ENCODE assay signal across 9 mouse cellular contexts in the genomic region with DNA sequence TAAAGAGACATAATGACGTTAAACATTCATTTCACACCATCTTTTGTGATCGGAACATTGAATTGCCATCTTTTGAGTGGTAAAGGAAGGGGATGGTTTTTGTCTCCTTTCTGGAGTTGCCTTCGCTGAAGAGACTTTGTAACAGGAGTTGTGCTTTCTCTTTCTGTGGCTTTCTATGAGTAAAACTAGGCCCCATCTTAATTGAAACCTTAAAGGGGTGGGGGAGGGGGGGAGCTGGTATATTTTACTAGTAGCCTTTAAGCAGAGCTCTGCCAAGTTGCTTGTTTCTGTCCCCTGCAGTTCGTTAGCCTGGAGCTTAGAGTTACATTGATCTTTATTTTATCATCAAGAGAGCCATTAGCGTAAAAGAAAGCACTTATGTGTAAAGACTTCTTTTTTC. TPM values are rescaled to one million over a fixed set of nuclear protein-coding genes. Genes with fewer than 3 reads are reported as not detected.
DNase-seq lines count a peak whose midpoint lies in the region; ATAC-seq and TF ChIP-seq lines count a peak whose summit lies in the region.
"Had no signal": no experiment of that assay in that cellular context is flagged by ENCODE, and none has a peak within 500 bp of the region (broad histone marks: within the 10 kb centered on the region; RNA-seq: fewer than 3 reads in every experiment).

No protein-coding gene starts in this region.

- H3K27me3 ChIP-seq in heart, embryonic 12.5 days (replicated peaks): no peaks in the 10 kb centered on the region
- no peaks in the 10 kb centered on the region for H3K27me3 ChIP-seq in ES-Bruce4 (ENCODE audit: control insufficient read depth, insufficient read depth, low read length, poor library complexity, severe bottlenecking)
- H3K27me3 ChIP-seq in hindbrain, embryonic 11.5 days (ENCODE audit: control insufficient read depth, insufficient read depth, low read length): no peaks in the 10 kb centered on the region
- H3K27me3 ChIP-seq in midbrain, embryonic 10.5 days (ENCODE audit: low read depth, poor library complexity, severe bottlenecking): no peaks in the 10 kb centered on the region

- peak overlapping the region; percentile 70 for H3K4me2 ChIP-seq in heart, embryonic 12.5 days
- H3K4me2 ChIP-seq in hindbrain, embryonic 11.5 days (replicated peaks; ENCODE audit: low read depth, low read length): peak overlapping the region; percentile 28

- WGBS in heart, embryonic 12.5 days: 20% methylated on average over 5 of the region's 5 CpGs
- 23% methylated on average over 5 of the region's 5 CpGs for WGBS in hindbrain, embryonic 11.5 days
- WGBS in midbrain, embryonic 10.5 days: 18% methylated on average over 5 of the region's 5 CpGs

- H3K4me3 ChIP-seq in heart, embryonic 12.5 days: peak overlapping the region; percentile 40
- no peak overlapping the region for H3K4me3 ChIP-seq in ES-Bruce4 (ENCODE audit: low read depth, low read length)
- no peak overlapping the region for H3K4me3 ChIP-seq in hindbrain, embryonic 11.5 days (ENCODE audit: low read depth, low read length)
- H3K4me3 ChIP-seq in midbrain, embryonic 10.5 days: peak overlapping the region; percentile 91

- peak overlapping the region; percentile 68 for H3K27ac ChIP-seq in heart, embryonic 12.5 days (ENCODE audit: poor library complexity, severe bottlenecking)
- no peak overlapping the region for H3K27ac ChIP-seq in ES-Bruce4 (ENCODE audit: insufficient read depth, low read length)
- no peak overlapping the region for H3K27ac ChIP-seq in hindbrain, embryonic 11.5 days (ENCODE audit: low read depth, low read length)
- no peak overlapping the region for H3K27ac ChIP-seq in midbrain, embryonic 10.5 days (replicated peaks)

- no peak for DNase-seq in heart, postnatal 10 days
- peak; percentile 19 for DNase-seq in hindbrain, embryonic 11.5 days (ENCODE audit: low spot score)
- no peak for DNase-seq in midbrain, embryonic 10.5 days (ENCODE audit: low spot score)
- DNase-seq in thymus, adult 18-20 months: no peak
- no peak for DNase-seq in frontal cortex, adult 2 months (ENCODE audit: extremely low spot score in 1 of 2, low spot score in 1 of 2)
- no peak for DNase-seq in testis, postnatal 14 days (ENCODE audit: low spot score)
- DNase-seq: cerebellum, postnatal 10 days had no signal

- no peak for ATAC-seq in heart, embryonic 12.5 days (ENCODE audit: insufficient number of reproducible peaks, low FRiP score)
- ATAC-seq in hindbrain, embryonic 11.5 days (ENCODE audit: low FRiP score): no peak

- H3K9ac ChIP-seq in heart, embryonic 12.5 days: peak overlapping the region; percentile 58; the same call in 1 of the 2 replicates
- 0 out of 2 replicates have a peak overlapping the region, but pooled peaks have one; percentile 53 for H3K9ac ChIP-seq in ES-Bruce4 (ENCODE audit: low read depth, poor library complexity, severe bottlenecking)
- 0 out of 2 replicates have a peak overlapping the region, but pooled peaks have one; percentile 19 for H3K9ac ChIP-seq in hindbrain, embryonic 11.5 days (ENCODE audit: low read depth, low read length)

- H3K36me3 ChIP-seq in heart, embryonic 12.5 days: no peaks in the 10 kb centered on the region
- no peaks in the 10 kb centered on the region for H3K36me3 ChIP-seq in ES-Bruce4 (ENCODE audit: control insufficient read depth, insufficient read depth, low read length, poor library complexity, severe bottlenecking)
- H3K36me3 ChIP-seq in hindbrain, embryonic 11.5 days (ENCODE audit: control insufficient read depth, insufficient read depth, low read length): no peaks in the 10 kb centered on the region
- no peaks in the 10 kb centered on the region for H3K36me3 ChIP-seq in midbrain, embryonic 10.5 days

- no peak for TF ChIP-seq POLR2A in ES-Bruce4 (IDR thresholded peaks at IDR 0.05; ENCODE audit: insufficient read depth, low read length)

- intact Hi-C loops in heart, postnatal 10 days (cut with DNase I): loop anchor here (5.0 to 10.0 kb wide), 2 partner anchors 79 to 502 kb away; no protein-coding TSS in a partner anchor

- no peaks in the 10 kb centered on the region for H3K9me3 ChIP-seq in heart, embryonic 12.5 days (replicated peaks)
- H3K9me3 ChIP-seq in ES-Bruce4 (replicated peaks; ENCODE audit: control insufficient read depth, insufficient read depth, low read length, poor library complexity, severe bottlenecking): no peaks in the 10 kb centered on the region
- H3K9me3 ChIP-seq in hindbrain, embryonic 11.5 days (ENCODE audit: control insufficient read depth, low read length): no peaks in the 10 kb centered on the region
- H3K9me3 ChIP-seq in midbrain, embryonic 10.5 days (replicated peaks): no peaks in the 10 kb centered on the region

- H3K4me1 ChIP-seq in heart, embryonic 12.5 days (replicated peaks): peaks cover 20% of the 10 kb centered on the region
- H3K4me1 ChIP-seq in ES-Bruce4 (ENCODE audit: control insufficient read depth, insufficient read depth, low read length): no peaks in the 10 kb centered on the region
- no peaks in the 10 kb centered on the region for H3K4me1 ChIP-seq in hindbrain, embryonic 11.5 days (replicated peaks; ENCODE audit: control insufficient read depth, insufficient read depth, low read length)
- H3K4me1 ChIP-seq in midbrain, embryonic 10.5 days: peaks cover 32% of the 10 kb centered on the region

- no peak for TF ChIP-seq EP300 in ES-Bruce4 (IDR thresholded peaks at IDR 0.05; ENCODE audit: insufficient read depth, low read depth, low read length)

- TF ChIP-seq CTCF in ES-Bruce4 (IDR thresholded peaks at IDR 0.05; ENCODE audit: low read depth, low read length): no peak

RNA-seq across cellular contexts. Expression of gene Eml4, which starts 2.3 kb away (rescaled TPM):
- polyA plus RNA-seq in heart, embryonic 12.5 days (2016; fragmentation: Nextera tagmentation; extraction: Ambion mirVana): 27.6 and 32.4 TPM in 2 replicates
- total RNA-seq in heart, postnatal 10 days (2021): 10 to 100 TPM; 10.5 to 12.9 TPM
- 100 and 114 TPM in 2 replicates for polyA plus RNA-seq in ES-Bruce4 (2011; ENCODE audit: insufficient read depth, insufficient read length, low read depth, missing spikeins)
- polyA plus RNA-seq in hindbrain, embryonic 11.5 days (2014; fragmentation: Nextera tagmentation; extraction: Ambion mirVana): 47.1 and 49.0 TPM in 2 replicates
- polyA plus RNA-seq in midbrain, embryonic 10.5 days (2016; fragmentation: Nextera tagmentation; extraction: Ambion mirVana): 34.2 and 34.7 TPM in 2 replicates
- 24.6 and 26.0 TPM in 2 replicates for polyA plus RNA-seq in frontal cortex, adult 2 months (2012; rRNA removed)

Comparison
In these comparisons a context has a peak if more than half of its experiments do, and no peak if none do; other contexts are left out.
1. H3K4me3 ChIP-seq: peak in heart, embryonic 12.5 days (single experiment) and midbrain, embryonic 10.5 days (single experiment); none in ES-Bruce4 (single experiment) and hindbrain, embryonic 11.5 days (single experiment).
2. Peak in every context shown above with its lines, with median percentiles within 50 percentile points of each other: H3K9ac ChIP-seq.